Mouse (Mus musculus) myocyte (in vitro differentiated cells): Measurements from ENCODE around the gene Tanc1.

Experiments used
- POLR2A ChIP-seq: IDR thresholded peaks from one replicate; pipeline ENCODE4 v1.6.1; 2011; ENCODE audit warnings: low read depth, mild to moderate bottlenecking, control low read depth, moderate library complexity; ENCODE audit not compliant: insufficient read length
- POLR2AphosphoS2 ChIP-seq: IDR thresholded peaks from one replicate; pipeline ENCODE4 v1.6.1; 2011; ENCODE audit warnings: low read depth, control low read depth; ENCODE audit not compliant: insufficient read length
- REST ChIP-seq: IDR thresholded peaks from one replicate; pipeline ENCODE4 v1.6.1; 2011; ENCODE audit warnings: mild to moderate bottlenecking, control low read depth, moderate library complexity; ENCODE audit not compliant: insufficient read depth, insufficient read length

- TF ChIP-seq REST = no peak
- no peak for TF ChIP-seq POLR2AphosphoS2
- TF ChIP-seq POLR2A = no peak
Measured at GRCm38 (mm10) chr2:59775148-59775547, 163.3 kb downstream of the Tanc1 start.
